Mouse (Mus musculus) embryonic facial prominence, embryonic 11.5 days (tissue): ENCODE measurements around the gene Adgra1. TPM values are rescaled to one million over a fixed set of nuclear protein-coding genes. Genes with fewer than 3 reads are reported as not detected.

Source experiments
- ATAC-seq: fragments of 200-750 bp; cut with Nextera tagmentation; replicated peaks from 2 replicates; pipeline ENCODE4 v1.8.0; 2017; ENCODE audit warnings: low read depth; ENCODE audit not compliant: insufficient number of reproducible peaks, low FRiP score, low TSS enrichment
- DNase-seq: peaks from one replicate; pipeline ENCODE4 v3.0.0-alpha.2; 2015; ENCODE audit warnings: low spot score
- H3K27ac ChIP-seq: fragments of 300-500 bp; sonication (generic); replicated peaks from 2 replicates; pipeline ENCODE4 v1.5.1; 2014; ENCODE audit warnings: mild to moderate bottlenecking, low read depth, low read length, control low read depth
- H3K27me3 ChIP-seq: fragments of 300-500 bp; sonication (generic); 2 replicates; pipeline ENCODE4 v1.6.1; 2014; ENCODE audit warnings: mild to moderate bottlenecking, low read length, moderate library complexity, mixed read lengths; ENCODE audit not compliant: control insufficient read depth, insufficient read depth
- H3K36me3 ChIP-seq: fragments of 300-500 bp; sonication (generic); replicated peaks from 2 replicates; pipeline ENCODE4 v1.6.1; 2014; ENCODE audit warnings: low read depth, mild to moderate bottlenecking, low read length, moderate library complexity, mixed read lengths; ENCODE audit not compliant: control insufficient read depth, insufficient read depth
- H3K4me1 ChIP-seq: fragments of 300-500 bp; sonication (generic); 2 replicates; pipeline ENCODE4 v1.6.1; 2014; ENCODE audit warnings: low read length, mixed read lengths; ENCODE audit not compliant: control insufficient read depth, insufficient read depth
- H3K4me2 ChIP-seq: fragments of 300-500 bp; sonication (generic); 2 replicates; pipeline ENCODE4 v1.6.1; 2014; ENCODE audit warnings: low read depth, mild to moderate bottlenecking, control low read depth, low read length, moderate library complexity
- H3K4me3 ChIP-seq: fragments of 300-500 bp; sonication (generic); 2 replicates; pipeline ENCODE4 v1.5.1; 2014; ENCODE audit warnings: low read depth, low read length, control low read depth
- H3K9ac ChIP-seq: fragments of 300-500 bp; sonication (generic); replicated peaks from 2 replicates; pipeline ENCODE4 v1.6.1; 2014; ENCODE audit warnings: mild to moderate bottlenecking, control low read depth, low read length
- H3K9me3 ChIP-seq: fragments of 300-500 bp; sonication (generic); replicated peaks from 2 replicates; pipeline ENCODE4 v1.6.1; 2016; ENCODE audit warnings: mild to moderate bottlenecking, low read length, inconsistent platforms, mixed read lengths; ENCODE audit not compliant: control insufficient read depth
- WGBS: fragments of 180-500 bp; shearing (Covaris S2); extraction: QIAGEN DNeasy Blood & Tissue Kit; methylation state at CpG from one replicate; pipeline ENCODE4 v1.1.7; 2014; 5-methylcytosine and 5-hydroxymethylcytosine counted together
- polyA plus RNA-seq: library from polyadenylated mRNA; unstranded; fragments of >200 nt; fragmentation: Nextera tagmentation; extraction: Ambion mirVana; gene quantifications from 2 replicates; pipeline ENCODE4 v1.2.1, GENCODE M21; 2014

The Adgra1 gene
- polyA plus RNA-seq = 0.87 and 1.6 TPM in 2 replicates

- Histone ChIP-seq H3K4me3 (no peak within 1 kb of the TSS), H3K27ac (no peak within 1 kb of the TSS), H3K4me1 (no peaks in the 10 kb centered on the region), H3K27me3 (0 out of 2 replicates have a peak, but pooled peaks cover 4% of the 10 kb centered on the region), H3K4me2 (peak within 1 kb of the TSS; percentile 47), H3K9me3 (no peaks in the 10 kb centered on the region), H3K36me3 (no peaks in the 10 kb centered on the region), H3K9ac (peak within 1 kb of the TSS; percentile 32; the same call in 1 of the 2 replicates)
- DNase-seq = peak; percentile 86
- peak; percentile 89 for ATAC-seq
- under 1% methylated on average over 27 of the region's 27 CpGs for WGBS
These were observed at the start of gene Adgra1 for GRCm38 (mm10) chr7:139834036-139834435. Gene Adgra1 (plus strand): TSS chr7:139834174.

- H3K36me3 ChIP-seq = no peaks in the 10 kb centered on the region
- no peak overlapping the region for H3K4me3 ChIP-seq
- H3K4me1 ChIP-seq = no peaks in the 10 kb centered on the region
- no peak for DNase-seq
- H3K4me2 ChIP-seq = no peak overlapping the region
- H3K9me3 ChIP-seq = no peaks in the 10 kb centered on the region
- no peaks in the 10 kb centered on the region for H3K27me3 ChIP-seq
- no peak overlapping the region for H3K9ac ChIP-seq
- no peak for ATAC-seq
- WGBS = 61% methylated on average over 2 of the region's 2 CpGs
- H3K27ac ChIP-seq = no peak overlapping the region
These were observed 46.6 kb upstream of the Adgra1 start for GRCm38 (mm10) chr7:139787382-139787781.

- Histone ChIP-seq H3K9me3 (no peaks in the 10 kb centered on the region), H3K4me1 (no peaks in the 10 kb centered on the region), H3K27ac (no peak overlapping the region), H3K4me3 (no peak overlapping the region), H3K4me2 (no peak overlapping the region), H3K9ac (no peak overlapping the region), H3K27me3 (no peaks in the 10 kb centered on the region), H3K36me3 (no peaks in the 10 kb centered on the region)
- ATAC-seq (no peak), DNase-seq (no peak)
- WGBS = 83% methylated on average over 11 of the region's 11 CpGs
These were observed 45.0 kb upstream of the Adgra1 start for GRCm38 (mm10) chr7:139788927-139789326.

GRCm38 (mm10) chr7:139789718-139790117 is 44.3 kb upstream of the Adgra1 start:
- no peaks in the 10 kb centered on the region for H3K36me3 ChIP-seq
- H3K4me3 ChIP-seq = no peak overlapping the region
- DNase-seq = no peak
- H3K4me1 ChIP-seq = no peaks in the 10 kb centered on the region
- ATAC-seq = no peak
- 77% methylated on average over 4 of the region's 4 CpGs for WGBS
- no peaks in the 10 kb centered on the region for H3K9me3 ChIP-seq
- no peaks in the 10 kb centered on the region for H3K27me3 ChIP-seq
- H3K9ac ChIP-seq = no peak overlapping the region
- H3K4me2 ChIP-seq = no peak overlapping the region
- no peak overlapping the region for H3K27ac ChIP-seq

GRCm38 (mm10) chr7:139791601-139792000 is 42.4 kb upstream of the Adgra1 start:
- H3K9ac ChIP-seq = no peak overlapping the region
- no peak for ATAC-seq
- 83% methylated on average over 9 of the region's 9 CpGs for WGBS
- no peak for DNase-seq
- H3K4me2 ChIP-seq = no peak overlapping the region
- no peaks in the 10 kb centered on the region for H3K4me1 ChIP-seq
- H3K36me3 ChIP-seq = no peaks in the 10 kb centered on the region
- no peaks in the 10 kb centered on the region for H3K9me3 ChIP-seq
- no peak overlapping the region for H3K4me3 ChIP-seq
- no peaks in the 10 kb centered on the region for H3K27me3 ChIP-seq
- no peak overlapping the region for H3K27ac ChIP-seq

GRCm38 (mm10) chr7:139795004-139795605 is 38.9 kb upstream of the Adgra1 start:
- Histone ChIP-seq H3K36me3 (no peaks in the 10 kb centered on the region), H3K4me1 (no peaks in the 10 kb centered on the region), H3K27ac (no peak overlapping the region), H3K4me2 (no peak overlapping the region), H3K4me3 (no peak overlapping the region), H3K9ac (no peak overlapping the region), H3K9me3 (no peaks in the 10 kb centered on the region), H3K27me3 (no peaks in the 10 kb centered on the region)
- DNase-seq = no peak
- ATAC-seq = no peak
- 84% methylated on average over 9 of the region's 9 CpGs for WGBS

GRCm38 (mm10) chr7:139797186-139798109 is 36.5 kb upstream of the Adgra1 start:
- H3K27ac ChIP-seq = no peak overlapping the region
- ATAC-seq (no peak), DNase-seq (no peak)
- H3K36me3 ChIP-seq = no peaks in the 10 kb centered on the region
- no peaks in the 10 kb centered on the region for H3K9me3 ChIP-seq
- WGBS = 75% methylated on average over 9 of the region's 9 CpGs
- no peaks in the 10 kb centered on the region for H3K27me3 ChIP-seq
- no peaks in the 10 kb centered on the region for H3K4me1 ChIP-seq
- no peak overlapping the region for H3K4me3 ChIP-seq
- no peak overlapping the region for H3K4me2 ChIP-seq
- H3K9ac ChIP-seq = no peak overlapping the region

GRCm38 (mm10) chr7:139806175-139806601 is 27.8 kb upstream of the Adgra1 start:
- Histone ChIP-seq H3K9me3 (no peaks in the 10 kb centered on the region), H3K4me2 (no peak overlapping the region), H3K4me1 (no peaks in the 10 kb centered on the region), H3K9ac (no peak overlapping the region), H3K4me3 (no peak overlapping the region), H3K27ac (no peak overlapping the region), H3K36me3 (no peaks in the 10 kb centered on the region), H3K27me3 (no peaks in the 10 kb centered on the region)
- DNase-seq (no peak), ATAC-seq (no peak)
- WGBS = 58% methylated on average over 8 of the region's 8 CpGs
